Mouse (Mus musculus): ENCODE measurements around the gene Myo1f.

Myo1f gene

GRCm38 (mm10) chr17:33555223-33555855 is at the start of gene Myo1f:
Gene Myo1f, plus strand, starts transcription at chr17:33555707.
- DNase-seq (ENCODE audit: low spot score), result no peak

- DNase-seq (ENCODE audit: low spot score), result no peak
These were observed 47.1 kb upstream of the Myo1f start for GRCm38 (mm10) chr17:33508386-33508785.

- DNase-seq (ENCODE audit: low spot score), result no peak
These were observed 45.3 kb upstream of the Myo1f start for GRCm38 (mm10) chr17:33510172-33510571.

GRCm38 (mm10) chr17:33512441-33513415 is 42.8 kb upstream of the Myo1f start:
- DNase-seq (ENCODE audit: low spot score), result no peak

- no peak for DNase-seq (ENCODE audit: low spot score)
These were observed 41.6 kb upstream of the Myo1f start for GRCm38 (mm10) chr17:33513874-33514273.

GRCm38 (mm10) chr17:33520366-33520765 is 35.1 kb upstream of the Myo1f start:
- DNase-seq (ENCODE audit: low spot score), result no peak

GRCm38 (mm10) chr17:33523431-33523917 is 32.0 kb upstream of the Myo1f start:
- DNase-seq (ENCODE audit: low spot score), result no peak

GRCm38 (mm10) chr17:33523918-33524755 is 31.4 kb upstream of the Myo1f start, which contains the start of gene Adamts10:
Gene Adamts10, plus strand, starts transcription at chr17:33524204.
- peak; percentile 81 for DNase-seq (ENCODE audit: low spot score)

- no peak for DNase-seq (ENCODE audit: low spot score)
These were observed 30.6 kb upstream of the Myo1f start for GRCm38 (mm10) chr17:33524806-33525373.

- DNase-seq (ENCODE audit: low spot score), result peak; percentile 23
These were observed 29.0 kb upstream of the Myo1f start for GRCm38 (mm10) chr17:33526506-33526905.

GRCm38 (mm10) chr17:33539106-33539675 is 16.3 kb upstream of the Myo1f start:
- DNase-seq (ENCODE audit: low spot score), result no peak

- DNase-seq (ENCODE audit: low spot score), result no peak
These were observed 15.6 kb upstream of the Myo1f start for GRCm38 (mm10) chr17:33539878-33540277.

GRCm38 (mm10) chr17:33549212-33549611 is 6.3 kb upstream of the Myo1f start:
- no peak for DNase-seq (ENCODE audit: low spot score)

- no peak for DNase-seq (ENCODE audit: low spot score)
These were observed 5.1 kb upstream of the Myo1f start for GRCm38 (mm10) chr17:33550388-33550787.

- no peak for DNase-seq (ENCODE audit: low spot score)
These were observed 3.4 kb upstream of the Myo1f start for GRCm38 (mm10) chr17:33552113-33552512.

- no peak for DNase-seq (ENCODE audit: low spot score)
These were observed 2.5 kb upstream of the Myo1f start for GRCm38 (mm10) chr17:33552964-33553363.

GRCm38 (mm10) chr17:33554536-33554935 is 971 bp upstream of the Myo1f start:
- no peak for DNase-seq (ENCODE audit: low spot score)

- no peak for DNase-seq (ENCODE audit: low spot score)
These were observed 2.4 kb downstream of the Myo1f start for GRCm38 (mm10) chr17:33557922-33558321.

- no peak for DNase-seq (ENCODE audit: low spot score)
These were observed 8.1 kb downstream of the Myo1f start for GRCm38 (mm10) chr17:33563527-33564076.

- no peak for DNase-seq (ENCODE audit: low spot score)
These were observed 9.1 kb downstream of the Myo1f start for GRCm38 (mm10) chr17:33564599-33564998.

- DNase-seq (ENCODE audit: low spot score), result no peak
These were observed 10.7 kb downstream of the Myo1f start for GRCm38 (mm10) chr17:33566182-33566581.
